In the genomic region with DNA sequence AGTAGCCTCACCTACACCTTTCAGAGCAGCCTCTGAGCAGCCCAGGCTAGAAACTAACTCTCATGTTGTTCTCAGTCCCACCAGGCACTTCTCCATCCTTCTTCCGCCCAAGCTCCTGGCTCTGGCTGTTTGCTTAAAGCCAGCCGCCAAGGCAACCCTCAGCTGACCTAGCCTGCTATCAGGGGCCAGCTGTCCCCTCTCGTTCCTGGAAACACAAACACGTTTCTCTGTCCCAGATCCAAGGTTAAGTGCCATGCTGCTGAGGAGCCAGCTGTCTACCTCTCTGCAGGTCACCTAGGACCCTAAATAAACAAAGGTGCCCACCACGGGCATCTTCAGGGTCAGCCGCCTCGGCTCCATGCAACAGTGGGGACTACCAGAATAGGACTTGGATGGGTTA, we compare ENCODE assay signal across 14 mouse cellular contexts. TPM values are rescaled to one million over a fixed set of nuclear protein-coding genes. Genes with fewer than 3 reads are reported as not detected.
DNase-seq lines count a peak whose midpoint lies in the region; ATAC-seq and TF ChIP-seq lines count a peak whose summit lies in the region.
"Had no signal": no experiment of that assay in that cellular context is flagged by ENCODE, and none has a peak within 500 bp of the region (broad histone marks: within the 10 kb centered on the region; RNA-seq: fewer than 3 reads in every experiment).

No protein-coding gene starts in this region.

- no peak for DNase-seq in hindbrain, postnatal 0 days (ENCODE audit: low spot score)
- peak; percentile 52 for DNase-seq in brain, adult 2 months (ENCODE audit: low read depth, low spot score)
- DNase-seq in adrenal gland, postnatal 10 days = no peak
- no peak for DNase-seq in frontal cortex, adult 2 months (ENCODE audit: extremely low spot score in 1 of 2, low spot score in 1 of 2)
- DNase-seq: adrenal gland, postnatal 14 days had no signal

- H3K9ac ChIP-seq in hindbrain, postnatal 0 days (replicated peaks; ENCODE audit: low read length) = no peak overlapping the region
- H3K9ac ChIP-seq in hindbrain, embryonic 13.5 days = no peak overlapping the region
- H3K9ac ChIP-seq in heart, embryonic 11.5 days (ENCODE audit: low read depth, low read length) = no peak overlapping the region
- no peak overlapping the region for H3K9ac ChIP-seq in lung, embryonic 16.5 days (ENCODE audit: low read length)
- H3K9ac ChIP-seq: liver, embryonic 14.5 days; neural tube, embryonic 15.5 days had no signal

- no peak overlapping the region for H3K4me3 ChIP-seq in hindbrain, postnatal 0 days (ENCODE audit: low read length)
- H3K4me3 ChIP-seq in hindbrain, embryonic 13.5 days = no peak overlapping the region
- H3K4me3 ChIP-seq in heart, embryonic 11.5 days (ENCODE audit: low read depth, low read length) = no peak overlapping the region
- H3K4me3 ChIP-seq in lung, embryonic 16.5 days (ENCODE audit: low read length) = no peak overlapping the region
- H3K4me3 ChIP-seq: left cerebral cortex, adult 2 months; neural tube, embryonic 15.5 days had no signal

- WGBS in hindbrain, postnatal 0 days = 52% methylated on average over 7 of the region's 7 CpGs
- 69% methylated on average over 7 of the region's 7 CpGs for WGBS in hindbrain, embryonic 13.5 days
- WGBS in heart, embryonic 11.5 days (ENCODE audit: insufficient replicate concordance) = 35% methylated on average over 7 of the region's 7 CpGs
- 21% methylated on average over 7 of the region's 7 CpGs for WGBS in lung, embryonic 16.5 days

- 0 out of 2 replicates have a peak, but pooled peaks have one; percentile 18 for ATAC-seq in hindbrain, postnatal 0 days
- ATAC-seq in hindbrain, embryonic 13.5 days (ENCODE audit: low FRiP score) = no peak
- no peak for ATAC-seq in heart, embryonic 11.5 days (replicated peaks; ENCODE audit: insufficient number of reproducible peaks, low FRiP score, low TSS enrichment)
- ATAC-seq in lung, embryonic 16.5 days (ENCODE audit: low read depth) = peak; percentile 29; the same call in 1 of the 2 replicates
- no peak for ATAC-seq in inflammation-experienced regulatory T-cells, adult 6 months
- ATAC-seq: midbrain, embryonic 16.5 days; Patski had no signal

- no peaks in the 10 kb centered on the region for H3K27me3 ChIP-seq in hindbrain, postnatal 0 days (ENCODE audit: insufficient read depth, low read length)
- no peaks in the 10 kb centered on the region for H3K27me3 ChIP-seq in hindbrain, embryonic 13.5 days
- no peaks in the 10 kb centered on the region for H3K27me3 ChIP-seq in heart, embryonic 11.5 days (ENCODE audit: control insufficient read depth, insufficient read depth, low read length)
- H3K27me3 ChIP-seq in lung, embryonic 16.5 days (ENCODE audit: control insufficient read depth, insufficient read depth, low read depth, low read length) = no peaks in the 10 kb centered on the region
- H3K27me3 ChIP-seq: neural tube, embryonic 15.5 days; Patski had no signal

- no peak for TF ChIP-seq CTCF in hindbrain, postnatal 0 days (IDR thresholded peaks at IDR 0.05; ENCODE audit: low read depth)

- H3K4me2 ChIP-seq in hindbrain, postnatal 0 days (ENCODE audit: low read depth, low read length) = no peak overlapping the region
- no peak overlapping the region for H3K4me2 ChIP-seq in hindbrain, embryonic 13.5 days
- peak overlapping the region; percentile 27 for H3K4me2 ChIP-seq in heart, embryonic 11.5 days
- no peak overlapping the region; the same call in 1 of the 2 replicates for H3K4me2 ChIP-seq in lung, embryonic 16.5 days (ENCODE audit: low read depth, low read length)
- H3K4me2 ChIP-seq: neural tube, embryonic 15.5 days had no signal

- no peaks in the 10 kb centered on the region for H3K9me3 ChIP-seq in hindbrain, postnatal 0 days (ENCODE audit: low read length)
- no peaks in the 10 kb centered on the region for H3K9me3 ChIP-seq in hindbrain, embryonic 13.5 days
- H3K9me3 ChIP-seq in heart, embryonic 11.5 days (replicated peaks; ENCODE audit: control insufficient read depth, low read length) = no peaks in the 10 kb centered on the region
- H3K9me3 ChIP-seq in lung, embryonic 16.5 days (ENCODE audit: control insufficient read depth, low read length) = no peaks in the 10 kb centered on the region
- H3K9me3 ChIP-seq: neural tube, embryonic 15.5 days had no signal

- peaks cover 8% of the 10 kb centered on the region; the same call in 1 of the 2 replicates for H3K4me1 ChIP-seq in hindbrain, postnatal 0 days (ENCODE audit: insufficient read depth, low read length)
- H3K4me1 ChIP-seq in hindbrain, embryonic 13.5 days (replicated peaks) = peaks cover 19% of the 10 kb centered on the region
- peaks cover 27% of the 10 kb centered on the region for H3K4me1 ChIP-seq in heart, embryonic 11.5 days (ENCODE audit: control insufficient read depth, insufficient read depth, low read length)
- peaks cover 24% of the 10 kb centered on the region for H3K4me1 ChIP-seq in lung, embryonic 16.5 days (replicated peaks; ENCODE audit: control insufficient read depth, insufficient read depth, low read length)

- no peaks in the 10 kb centered on the region for H3K36me3 ChIP-seq in hindbrain, postnatal 0 days (ENCODE audit: insufficient read depth, low read length)
- no peaks in the 10 kb centered on the region for H3K36me3 ChIP-seq in hindbrain, embryonic 13.5 days
- no peaks in the 10 kb centered on the region for H3K36me3 ChIP-seq in heart, embryonic 11.5 days (ENCODE audit: control insufficient read depth, insufficient read depth, low read length)
- no peaks in the 10 kb centered on the region for H3K36me3 ChIP-seq in lung, embryonic 16.5 days (ENCODE audit: control insufficient read depth, insufficient read depth, low read length)
- H3K36me3 ChIP-seq: neural tube, embryonic 15.5 days had no signal

- peak overlapping the region; percentile 36; the same call in 1 of the 2 replicates for H3K27ac ChIP-seq in hindbrain, postnatal 0 days
- no peak overlapping the region for H3K27ac ChIP-seq in hindbrain, embryonic 13.5 days
- H3K27ac ChIP-seq in heart, embryonic 11.5 days (ENCODE audit: low read depth, low read length) = peak overlapping the region; percentile 59; the same call in 1 of the 2 replicates
- peak overlapping the region; percentile 56 for H3K27ac ChIP-seq in lung, embryonic 16.5 days (ENCODE audit: low read length)
- H3K27ac ChIP-seq: left cerebral cortex, adult 2 months; liver, embryonic 14.5 days; neural tube, embryonic 15.5 days had no signal

RNA-seq across cellular contexts. Expression of a gene that starts 12.4 kb away (rescaled TPM):
- total RNA-seq in hindbrain, postnatal 0 days (2014; rRNA removed) = 2.0 and 3.1 TPM in 2 replicates
- 2.5 and 3.3 TPM in 2 replicates for polyA plus RNA-seq in hindbrain, postnatal 0 days (2015; fragmentation: Nextera tagmentation; extraction: Ambion mirVana)
- 2.2 and 2.5 TPM in 2 replicates for polyA plus RNA-seq in hindbrain, embryonic 13.5 days (2015; fragmentation: Nextera tagmentation; extraction: Ambion mirVana)
- polyA plus RNA-seq in heart, embryonic 11.5 days (2014; fragmentation: Nextera tagmentation; extraction: Ambion mirVana) = 4.1 and 5.1 TPM in 2 replicates
- 8.1 and 8.5 TPM in 2 replicates for polyA plus RNA-seq in lung, embryonic 16.5 days (2015; fragmentation: Nextera tagmentation; extraction: Ambion mirVana)
- 1 to 10 TPM; 5.6 to 7.4 (median 6.7) TPM for polyA plus RNA-seq in inflammation-experienced regulatory T-cells, adult 6 months (2017; shearing (Covaris generic))
- total RNA-seq in adrenal gland, postnatal 10 days (2021) = 10 to 100 TPM; 11.2 to 12.2 TPM
- polyA plus RNA-seq in frontal cortex, adult 2 months (2012; rRNA removed) = 0.84 and 1.1 TPM in 2 replicates

Comparison
In these comparisons a context has a peak if more than half of its experiments do, and no peak if none do; other contexts are left out.
1. ATAC-seq: peak in hindbrain, postnatal 0 days (single experiment) and lung, embryonic 16.5 days (single experiment); none in hindbrain, embryonic 13.5 days (single experiment), heart, embryonic 11.5 days (single experiment) and inflammation-experienced regulatory T-cells, adult 6 months (single experiment).